Mouse (Mus musculus) small intestine, adult 2 months (tissue): ENCODE results near the gene Cpsf6.

Experiments
- CTCF ChIP-seq: fragments of 200-500 bp; IDR thresholded peaks from 2 replicates; pipeline ENCODE4 v1.5.1; 2012; ENCODE audit warnings: low read depth, mild to moderate bottlenecking, control low read depth, inconsistent platforms, low read length, moderate library complexity, mixed read lengths; ENCODE audit not compliant: insufficient replicate concordance, insufficient read length; ENCODE audit errors: extremely low read depth
- POLR2A ChIP-seq: fragments of 200-500 bp; IDR thresholded peaks from 2 replicates; pipeline ENCODE4 v1.6.1; 2012; ENCODE audit warnings: low read depth, mild to moderate bottlenecking, control low read depth, inconsistent platforms, low read length, moderate library complexity

- TF ChIP-seq POLR2A, result no peak
- TF ChIP-seq CTCF, result no peak
Measured at GRCm38 (mm10) chr10:117389904-117390875, 10.4 kb upstream of the Cpsf6 start.
